Mouse (Mus musculus) intestine, embryonic 16.5 days (tissue): Measurements from ENCODE around the gene Twf2. TPM values are rescaled to one million over a fixed set of nuclear protein-coding genes. Genes with fewer than 3 reads are reported as not detected.

ENCODE experiments used
- ATAC-seq: fragments of 200-750 bp; cut with Nextera tagmentation; 2 replicates; pipeline ENCODE4 v1.8.0; 2017; ENCODE audit warnings: moderate TSS enrichment, moderate library complexity
- H3K27ac ChIP-seq: fragments of 300-500 bp; sonication (generic); 2 replicates; pipeline ENCODE4 v1.5.1; 2014; ENCODE audit warnings: mild to moderate bottlenecking, low read length
- H3K27me3 ChIP-seq: fragments of 300-500 bp; sonication (generic); replicated peaks from 2 replicates; pipeline ENCODE4 v1.6.1; 2014; ENCODE audit warnings: low read length, control low read depth, mixed read lengths; ENCODE audit not compliant: control insufficient read depth, insufficient read depth
- H3K36me3 ChIP-seq: fragments of 300-500 bp; sonication (generic); 2 replicates; pipeline ENCODE4 v1.6.1; 2014; ENCODE audit warnings: low read length, control low read depth; ENCODE audit not compliant: control insufficient read depth, insufficient read depth
- H3K4me1 ChIP-seq: fragments of 300-500 bp; sonication (generic); 2 replicates; pipeline ENCODE4 v1.6.1; 2014; ENCODE audit warnings: low read length, control low read depth, mixed read lengths; ENCODE audit not compliant: control insufficient read depth, insufficient read depth
- H3K4me2 ChIP-seq: fragments of 300-500 bp; sonication (generic); 2 replicates; pipeline ENCODE4 v1.6.1; 2014; ENCODE audit warnings: low read depth, low read length, control low read depth
- H3K4me3 ChIP-seq: fragments of 300-500 bp; sonication (generic); 2 replicates; pipeline ENCODE4 v1.5.1; 2014; ENCODE audit warnings: mild to moderate bottlenecking, low read length
- H3K9ac ChIP-seq: fragments of 300-500 bp; sonication (generic); 2 replicates; pipeline ENCODE4 v1.6.1; 2014; ENCODE audit warnings: low read depth, low read length
- H3K9me3 ChIP-seq: fragments of 300-500 bp; sonication (generic); 2 replicates; pipeline ENCODE4 v1.6.1; 2016; ENCODE audit warnings: low read length, control low read depth; ENCODE audit not compliant: control insufficient read depth
- WGBS: fragments of 180-500 bp; shearing (Covaris S2); extraction: QIAGEN DNeasy Blood & Tissue Kit; methylation state at CpG from one replicate; pipeline ENCODE4 v1.1.7; 2014; 5-methylcytosine and 5-hydroxymethylcytosine counted together
- polyA plus RNA-seq: library from polyadenylated mRNA; unstranded; fragments of >200 nt; fragmentation: Nextera tagmentation; extraction: Ambion mirVana; gene quantifications from 2 replicates; pipeline ENCODE4 v1.2.1, GENCODE M21; 2015

Twf2 gene
- polyA plus RNA-seq, 1 experiment from 2014 or later: 48.6 TPM

DNA sequence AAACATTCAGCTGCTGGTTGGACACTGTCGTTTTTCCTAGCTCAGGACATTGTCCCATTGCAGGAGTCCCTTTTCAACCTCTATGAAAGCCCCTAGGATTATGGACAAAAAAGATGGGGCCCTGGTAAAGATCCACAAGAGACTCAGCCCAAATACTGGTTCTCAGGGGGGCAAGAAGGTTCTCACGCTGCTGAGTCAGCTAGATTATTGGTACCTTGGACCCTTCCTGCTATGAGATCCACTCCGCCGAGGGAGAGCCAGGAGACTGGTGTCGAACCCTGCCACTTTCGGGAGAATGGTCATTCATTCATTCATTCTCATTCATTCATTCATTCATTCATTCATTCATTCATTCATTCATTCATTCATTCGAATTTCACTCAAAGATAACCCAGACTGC is 14.1 kb downstream of the Twf2 start:
- H3K4me1 ChIP-seq: no peaks in the 10 kb centered on the region; the same call in 1 of the 2 replicates
- no peak overlapping the region for H3K27ac ChIP-seq
- no peaks in the 10 kb centered on the region for H3K9me3 ChIP-seq
- 87% methylated on average over 7 of the region's 7 CpGs for WGBS
- H3K27me3 ChIP-seq: no peaks in the 10 kb centered on the region
- no peak overlapping the region for H3K4me3 ChIP-seq
- H3K9ac ChIP-seq: no peak overlapping the region
- no peak overlapping the region for H3K4me2 ChIP-seq
- H3K36me3 ChIP-seq: 0 out of 2 replicates have a peak, but pooled peaks cover 6% of the 10 kb centered on the region
- ATAC-seq: no peak

GRCm38 (mm10) chr9:106220894-106221523 is 18.1 kb downstream of the Twf2 start:
- WGBS: 58% methylated on average over 8 of the region's 8 CpGs
- Histone ChIP-seq H3K4me1 (peaks cover 6% of the 10 kb centered on the region), H3K4me3 (no peak overlapping the region), H3K4me2 (no peak overlapping the region), H3K9me3 (no peaks in the 10 kb centered on the region), H3K27ac (no peak overlapping the region), H3K9ac (no peak overlapping the region), H3K36me3 (no peaks in the 10 kb centered on the region), H3K27me3 (no peaks in the 10 kb centered on the region; the same call in 1 of the 2 replicates)
- no peak for ATAC-seq

- no peaks in the 10 kb centered on the region for H3K9me3 ChIP-seq
- H3K9ac ChIP-seq: no peak within 1 kb of the TSS
- H3K27ac ChIP-seq: no peak within 1 kb of the TSS
- peaks cover 18% of the 10 kb centered on the region for H3K4me1 ChIP-seq
- no peak for ATAC-seq
- 60% methylated on average over 4 of the region's 4 CpGs for WGBS
- no peaks in the 10 kb centered on the region; the same call in 1 of the 2 replicates for H3K27me3 ChIP-seq
- no peak within 1 kb of the TSS for H3K4me2 ChIP-seq
- H3K36me3 ChIP-seq: no peaks in the 10 kb centered on the region
- no peak within 1 kb of the TSS for H3K4me3 ChIP-seq
Measured at GRCm38 (mm10) chr9:106222261-106222851, 19.4 kb downstream of the Twf2 start, which contains the start of gene Tlr9. TSS of gene Tlr9 (plus strand) at chr9:106222598.

DNA sequence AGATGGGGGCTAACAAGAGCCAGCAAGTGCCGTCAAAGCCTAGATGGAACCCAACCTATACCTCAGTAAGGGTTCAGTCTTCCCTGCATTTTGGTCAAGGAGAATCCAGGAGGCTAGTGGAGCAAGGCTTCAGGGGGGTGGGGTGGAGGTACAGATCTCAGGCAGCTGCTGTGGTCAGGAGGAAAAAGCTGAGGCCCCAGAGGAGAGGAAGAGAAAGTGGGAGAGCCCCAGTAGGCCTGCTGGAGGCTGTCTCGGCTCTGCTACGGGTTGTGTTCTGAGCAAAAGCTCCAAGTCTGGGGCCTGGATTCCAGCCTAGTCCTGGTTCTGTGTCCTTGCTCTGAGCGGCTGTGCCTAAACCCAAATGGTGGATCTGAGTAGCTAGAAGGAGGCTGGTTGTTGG is 20.1 kb downstream of the Twf2 start:
- no peaks in the 10 kb centered on the region for H3K9me3 ChIP-seq
- peaks cover 20% of the 10 kb centered on the region for H3K4me1 ChIP-seq
- no peak for ATAC-seq
- 84% methylated on average over 4 of the region's 4 CpGs for WGBS
- no peaks in the 10 kb centered on the region for H3K36me3 ChIP-seq
- H3K27me3 ChIP-seq: no peaks in the 10 kb centered on the region; the same call in 1 of the 2 replicates
- no peak overlapping the region for H3K4me2 ChIP-seq
- H3K27ac ChIP-seq: no peak overlapping the region
- no peak overlapping the region for H3K9ac ChIP-seq
- H3K4me3 ChIP-seq: no peak overlapping the region

- H3K4me2 ChIP-seq: peak overlapping the region; percentile 75
- peaks cover 22% of the 10 kb centered on the region for H3K4me1 ChIP-seq
- peak overlapping the region; percentile 60 for H3K9ac ChIP-seq
- no peaks in the 10 kb centered on the region; the same call in 1 of the 2 replicates for H3K27me3 ChIP-seq
- H3K36me3 ChIP-seq: no peaks in the 10 kb centered on the region
- 58% methylated on average over 24 of the region's 24 CpGs for WGBS
- H3K27ac ChIP-seq: peak overlapping the region; percentile 62
- H3K4me3 ChIP-seq: peak overlapping the region; percentile 45
- H3K9me3 ChIP-seq: no peaks in the 10 kb centered on the region
- ATAC-seq: no peak; the same call in 1 of the 2 replicates
Measured at GRCm38 (mm10) chr9:106225469-106226150, 22.7 kb downstream of the Twf2 start.

- WGBS: 6% methylated on average over 34 of the region's 34 CpGs
- peak overlapping the region; percentile 62 for H3K27ac ChIP-seq
- peak overlapping the region; percentile 60 for H3K9ac ChIP-seq
- peaks cover 22% of the 10 kb centered on the region for H3K4me1 ChIP-seq
- no peaks in the 10 kb centered on the region for H3K36me3 ChIP-seq
- H3K4me2 ChIP-seq: peak overlapping the region; percentile 75
- H3K27me3 ChIP-seq: no peaks in the 10 kb centered on the region; the same call in 1 of the 2 replicates
- H3K9me3 ChIP-seq: no peaks in the 10 kb centered on the region
- peak; percentile 69 for ATAC-seq
- peak overlapping the region; percentile 45 for H3K4me3 ChIP-seq
Measured at GRCm38 (mm10) chr9:106226151-106226682, 23.3 kb downstream of the Twf2 start.

- Histone ChIP-seq H3K9me3 (no peaks in the 10 kb centered on the region), H3K4me2 (no peak overlapping the region), H3K4me1 (peaks cover 22% of the 10 kb centered on the region), H3K9ac (no peak overlapping the region), H3K36me3 (peaks cover 2% of the 10 kb centered on the region; the same call in 1 of the 2 replicates), H3K4me3 (no peak overlapping the region), H3K27me3 (no peaks in the 10 kb centered on the region; the same call in 1 of the 2 replicates), H3K27ac (peak overlapping the region; percentile 9; the same call in 1 of the 2 replicates)
- peak; percentile 58 for ATAC-seq
- 53% methylated on average over 8 of the region's 8 CpGs for WGBS
Measured at GRCm38 (mm10) chr9:106227790-106228429, 25.0 kb downstream of the Twf2 start.

- Histone ChIP-seq H3K4me1 (peaks cover 22% of the 10 kb centered on the region), H3K4me3 (no peak overlapping the region), H3K27me3 (no peaks in the 10 kb centered on the region; the same call in 1 of the 2 replicates), H3K9ac (no peak overlapping the region), H3K27ac (no peak overlapping the region), H3K4me2 (no peak overlapping the region), H3K9me3 (no peaks in the 10 kb centered on the region), H3K36me3 (peaks cover 8% of the 10 kb centered on the region)
- no peak for ATAC-seq
- 79% methylated on average over 9 of the region's 9 CpGs for WGBS
Measured at GRCm38 (mm10) chr9:106230051-106230733, 27.3 kb downstream of the Twf2 start.
